Mouse (Mus musculus) cerebellum, adult 9-11 months (tissue): ENCODE data around the gene Slc17a9.

Experiments
- DNase-seq: peaks from one replicate; pipeline ENCODE4 v3.0.0; 2022

Slc17a9 gene

GRCm38 (mm10) chr2:180755896-180756295 is 30.8 kb downstream of the Slc17a9 start:
- DNase-seq, result no peak

GRCm38 (mm10) chr2:180756786-180757185 is 31.7 kb downstream of the Slc17a9 start:
- DNase-seq, result no peak

- DNase-seq, result no peak
Measured at GRCm38 (mm10) chr2:180758513-180759263, 33.6 kb downstream of the Slc17a9 start.

- peak; percentile 21 for DNase-seq
Measured at GRCm38 (mm10) chr2:180764986-180765385, 39.9 kb downstream of the Slc17a9 start.

GRCm38 (mm10) chr2:180765713-180766112 is 40.6 kb downstream of the Slc17a9 start:
- DNase-seq, result no peak

GRCm38 (mm10) chr2:180775223-180775622 is 50.2 kb downstream of the Slc17a9 start:
- DNase-seq, result no peak

- no peak for DNase-seq
Measured at GRCm38 (mm10) chr2:180775641-180776040, 50.6 kb downstream of the Slc17a9 start.

- no peak for DNase-seq
Measured at GRCm38 (mm10) chr2:180776793-180777192, 51.7 kb downstream of the Slc17a9 start, which contains the start of gene Bhlhe23. Bhlhe23 (minus strand) TSS chr2:180776900.

- DNase-seq, result no peak
Measured at GRCm38 (mm10) chr2:180779226-180780104, 54.4 kb downstream of the Slc17a9 start.

- no peak for DNase-seq
Measured at GRCm38 (mm10) chr2:180780282-180780681, 55.2 kb downstream of the Slc17a9 start.

- DNase-seq, result peak; percentile 64
Measured at GRCm38 (mm10) chr2:180786732-180787131, 61.7 kb downstream of the Slc17a9 start.

- DNase-seq, result no peak
Measured at GRCm38 (mm10) chr2:180787566-180788232, 62.6 kb downstream of the Slc17a9 start.

- peak; percentile 75 for DNase-seq
Measured at GRCm38 (mm10) chr2:180788386-180788785, 63.3 kb downstream of the Slc17a9 start.

- peak; percentile 84 for DNase-seq
Measured at GRCm38 (mm10) chr2:180788843-180789242, 63.8 kb downstream of the Slc17a9 start.

GRCm38 (mm10) chr2:180791674-180792073 is 66.6 kb downstream of the Slc17a9 start:
- peak; percentile 73 for DNase-seq
